Mouse (Mus musculus) layer of hippocampus, postnatal 36 days (tissue): ENCODE results near the gene Tmcc1. TPM values are rescaled to one million over a fixed set of nuclear protein-coding genes. Genes with fewer than 3 reads are reported as not detected.
A peak's percentile ranks its signal among the peaks of the same experiment; 100 is the strongest.

ENCODE experiments used
- DNase-seq, 2 experiments: peaks; one replicate each; pipeline ENCODE4 v3.0.0; 2022
- total RNA-seq, 2 experiments: library from RNA; stranded (reverse); gene quantifications; 2 replicates each; pipeline ENCODE4 v1.2.3; 2021

The Tmcc1 gene
- total RNA-seq, 2 experiments from 2014 or later: 80.7 to 90.9 TPM

DNA sequence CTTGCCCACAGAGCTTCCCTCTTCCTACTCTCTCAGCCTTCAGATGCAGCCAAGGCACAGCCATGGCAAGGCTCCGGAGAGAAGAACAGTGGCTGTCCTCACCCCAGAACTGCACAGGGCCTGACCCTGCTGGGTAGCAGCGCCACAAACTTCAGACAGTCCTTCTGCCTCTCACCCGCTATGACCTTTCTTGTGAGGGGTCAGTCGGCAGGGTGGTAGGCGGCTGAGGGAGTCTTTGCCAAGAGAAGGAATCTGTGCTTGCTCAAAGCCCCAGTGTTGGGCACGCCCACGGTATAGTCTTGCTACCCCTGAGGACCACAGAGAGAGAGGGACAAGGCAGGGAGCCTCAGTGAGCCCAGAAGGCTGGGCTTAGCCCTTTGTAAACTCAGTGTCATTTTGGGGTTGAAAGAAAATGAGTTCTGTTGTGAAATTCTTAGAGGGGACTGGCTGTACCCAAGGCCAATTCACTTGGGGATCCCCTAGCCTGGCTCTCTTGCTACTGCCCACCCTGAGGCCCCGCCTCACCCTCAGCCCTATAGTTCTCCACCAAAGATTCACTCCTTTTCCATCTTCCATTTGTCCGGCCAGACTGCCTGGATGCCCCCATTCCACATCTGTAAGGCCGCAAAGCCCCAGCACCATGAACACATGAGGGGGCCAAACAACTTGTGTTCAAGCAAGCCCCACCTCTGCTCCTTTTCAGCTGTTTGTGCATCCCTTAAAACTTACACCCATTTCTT is 201.2 kb downstream of the Tmcc1 start:
- DNase-seq: no peak

GRCm38 (mm10) chr6:115991108-115991880 is 202.0 kb downstream of the Tmcc1 start:
- DNase-seq: no peak

- DNase-seq: no peak
Observed at GRCm38 (mm10) chr6:115990479-115990878, 202.8 kb downstream of the Tmcc1 start.

DNA sequence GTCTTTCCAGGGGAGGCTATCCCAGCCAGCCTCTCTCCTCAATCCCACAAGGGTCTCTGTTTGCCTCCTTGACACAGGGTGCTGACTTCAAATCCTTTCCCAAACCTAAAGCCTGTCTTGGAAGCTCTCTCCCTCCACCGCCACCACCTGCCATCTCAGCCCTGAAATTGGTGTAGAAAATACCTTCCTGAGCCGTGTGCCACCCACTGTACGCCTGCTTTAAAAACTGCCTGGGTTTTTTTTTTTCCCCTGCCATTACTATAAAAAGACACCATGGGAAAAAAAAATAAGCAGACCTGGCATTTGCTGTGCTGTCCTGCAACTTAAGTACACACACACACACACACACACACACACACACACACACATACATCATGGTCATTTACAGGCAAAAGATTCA is 203.2 kb downstream of the Tmcc1 start:
- no peak for DNase-seq

GRCm38 (mm10) chr6:115989607-115990006 is 203.7 kb downstream of the Tmcc1 start:
- no peak for DNase-seq

- DNase-seq: no peak
Observed at GRCm38 (mm10) chr6:115989032-115989431, 204.3 kb downstream of the Tmcc1 start.

DNA sequence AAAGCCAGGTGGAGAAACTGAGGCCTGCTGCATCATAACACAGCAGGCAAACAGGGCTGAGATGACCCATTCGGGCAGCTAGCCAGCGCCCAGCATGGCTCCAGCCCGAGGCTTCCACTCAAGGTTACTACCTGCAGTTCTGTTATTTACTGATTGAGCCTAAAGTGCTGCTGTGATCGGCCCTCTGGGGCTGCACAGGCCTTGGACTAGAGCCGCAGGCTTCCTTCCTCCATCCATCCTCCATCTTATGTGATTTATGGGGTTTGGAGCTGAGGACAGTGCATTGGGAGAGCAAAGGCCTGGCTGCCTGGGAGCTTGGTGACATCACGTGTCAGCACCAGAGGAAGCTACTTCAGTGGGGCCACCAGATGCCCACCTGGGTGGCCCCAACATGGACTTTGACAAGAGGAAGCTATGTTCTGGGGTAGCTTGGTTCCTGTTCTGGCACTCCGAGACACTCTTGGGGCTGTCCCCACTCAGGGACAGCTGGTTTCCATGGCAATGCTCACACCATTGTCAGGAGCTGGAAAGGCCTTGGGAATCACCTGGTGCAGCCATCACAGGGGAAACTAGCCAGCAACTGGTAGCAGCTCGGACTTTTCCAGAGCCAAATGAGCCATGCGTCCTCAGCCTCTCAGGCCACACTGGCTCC is 206.1 kb downstream of the Tmcc1 start:
- no peak for DNase-seq

- DNase-seq: no peak
Observed at GRCm38 (mm10) chr6:115986472-115987095, 206.7 kb downstream of the Tmcc1 start.

DNA sequence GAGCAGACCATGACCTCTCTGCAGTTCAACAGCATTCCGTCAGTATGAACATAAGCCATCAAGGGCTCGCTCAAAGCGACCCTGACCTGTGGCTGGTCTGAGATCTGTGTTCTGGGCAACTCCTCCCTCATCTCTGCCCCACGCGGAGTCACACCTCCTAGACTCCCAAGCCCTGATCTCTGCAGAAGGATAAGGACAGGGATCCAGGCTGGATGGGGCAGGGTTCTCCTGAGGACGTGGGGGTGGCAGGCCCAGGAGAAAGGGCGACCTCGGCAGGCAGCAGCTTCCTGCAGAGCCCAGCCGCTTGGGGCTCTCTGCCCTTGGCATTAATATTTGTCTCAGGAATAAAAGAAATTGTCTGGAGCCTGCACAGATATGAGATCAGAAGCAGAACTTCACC is 207.7 kb downstream of the Tmcc1 start:
- DNase-seq: no peak

GRCm38 (mm10) chr6:115984580-115984979 is 208.7 kb downstream of the Tmcc1 start:
- no peak for DNase-seq

DNA sequence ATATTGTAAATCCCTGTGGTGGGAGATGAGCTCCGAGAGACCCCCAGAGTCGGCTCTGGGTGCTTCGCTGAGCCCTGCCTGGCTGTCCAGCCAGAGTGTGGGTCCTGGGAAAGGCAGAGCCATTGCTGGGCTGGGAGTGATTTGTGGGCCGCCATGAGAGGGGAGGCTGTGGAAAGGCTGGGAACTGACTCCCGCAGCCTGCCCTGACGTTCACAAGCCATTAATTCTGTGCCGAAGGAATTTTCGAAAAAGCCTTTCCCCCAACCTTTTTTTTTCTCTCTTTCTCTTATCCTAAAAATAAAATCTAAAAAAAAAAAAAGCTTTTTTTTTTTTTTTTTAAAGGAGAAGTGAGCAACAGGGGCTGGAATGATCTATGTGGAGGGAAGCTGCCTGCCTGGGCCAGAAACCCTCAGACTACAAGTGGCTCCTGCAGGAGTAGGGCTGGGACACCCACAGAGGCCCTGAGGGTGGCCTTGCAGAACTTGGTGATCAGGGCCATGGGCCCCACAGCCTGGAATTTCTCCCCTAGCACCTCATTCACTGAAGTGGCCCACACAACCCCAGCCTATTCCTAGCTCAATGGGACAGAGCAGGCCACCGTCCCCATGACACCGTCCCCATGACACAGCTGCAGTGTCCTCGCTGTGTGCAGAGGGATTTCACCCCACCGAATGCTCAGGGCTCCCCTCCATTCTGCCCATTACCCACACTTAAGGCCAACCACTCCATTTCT is 209.8 kb downstream of the Tmcc1 start:
- no peak for DNase-seq

- DNase-seq: no peak
Observed at GRCm38 (mm10) chr6:115982889-115983288, 210.4 kb downstream of the Tmcc1 start.

DNA sequence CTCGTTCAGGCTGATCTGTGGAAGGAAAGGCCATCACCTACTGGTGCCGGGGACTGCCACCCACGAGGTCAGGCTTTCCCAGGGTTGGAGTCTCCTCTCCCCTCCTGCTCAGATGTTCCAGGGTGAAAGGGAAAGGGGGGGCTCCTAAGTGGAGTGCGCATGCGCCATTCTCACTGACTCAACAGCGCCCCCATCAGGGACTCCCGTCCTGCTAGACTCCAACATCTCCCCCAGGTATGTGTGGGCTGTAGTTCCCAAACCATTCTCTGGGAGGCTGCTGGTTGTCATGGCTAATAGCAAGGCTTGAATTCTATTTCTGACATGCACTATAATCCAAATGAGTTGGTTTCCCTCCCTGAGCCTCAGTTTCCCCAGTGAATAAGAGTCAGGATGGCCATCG is 214.7 kb downstream of the Tmcc1 start:
- DNase-seq: no peak

GRCm38 (mm10) chr6:115977810-115978209 is 215.5 kb downstream of the Tmcc1 start:
- no peak for DNase-seq

GRCm38 (mm10) chr6:115975606-115976005 is 217.7 kb downstream of the Tmcc1 start:
- no peak for DNase-seq

DNA sequence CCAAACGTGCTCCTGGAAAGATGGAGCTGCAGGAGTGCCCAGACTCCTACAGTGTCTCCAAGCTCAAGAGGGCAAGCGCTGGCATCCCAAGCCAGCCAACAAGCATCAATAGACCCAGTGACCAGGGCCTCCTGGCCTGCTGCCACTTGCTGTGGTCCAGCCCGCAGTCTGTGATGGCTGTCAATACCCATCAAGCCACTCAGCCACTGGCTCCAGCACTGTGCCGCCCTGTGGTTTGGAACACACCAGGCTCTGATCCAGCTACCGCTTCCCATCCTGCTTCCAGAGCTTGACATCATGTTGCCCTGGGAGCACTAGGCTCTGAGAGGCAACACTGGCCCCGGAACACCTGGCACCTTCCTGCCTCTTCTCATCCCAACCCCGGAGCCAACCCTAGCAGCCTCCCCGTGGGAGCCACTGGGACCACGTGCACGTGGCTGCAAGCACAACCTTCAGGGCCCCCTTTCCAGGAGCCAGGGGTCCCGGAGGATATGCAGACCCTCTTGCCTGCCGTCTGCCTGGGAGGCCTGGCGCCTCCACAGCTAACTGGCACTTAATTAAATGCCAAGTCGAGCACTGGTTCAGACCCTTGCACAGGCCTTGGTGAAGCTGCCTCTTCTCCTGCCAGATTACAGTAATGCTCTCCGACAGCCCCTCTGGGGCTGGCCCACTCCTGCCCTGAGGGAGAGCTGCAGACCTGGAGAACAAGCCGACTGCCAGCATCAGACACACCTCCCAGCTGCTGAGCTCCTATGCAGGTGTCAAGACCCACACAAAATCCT is 219.2 kb downstream of the Tmcc1 start:
- DNase-seq: peak in 1 of 2 experiments; percentile 59

- no peak for DNase-seq
Observed at GRCm38 (mm10) chr6:115973139-115973875, 220.0 kb downstream of the Tmcc1 start.

GRCm38 (mm10) chr6:115972083-115972764 is 221.1 kb downstream of the Tmcc1 start:
- no peak for DNase-seq

- DNase-seq: no peak
Observed at GRCm38 (mm10) chr6:115971273-115972060, 221.8 kb downstream of the Tmcc1 start.
